Mouse (Mus musculus) liver, postnatal 0 days (tissue): ENCODE measurements at regions not wholly inside any gene's neighbourhood (a gene's known extent, or its start where the extent isn't known, plus 50 kb on each side); places are given as distances from the start of the nearest gene placed in this dataset.

ENCODE experiments used
- CTCF ChIP-seq: sonication (generic); IDR thresholded peaks from 2 replicates; pipeline ENCODE4 v1.5.1; 2016; ENCODE audit warnings: antibody characterized with exemption, low read depth
- EP300 ChIP-seq: IDR thresholded peaks from 2 replicates; pipeline ENCODE4 v1.6.1; 2016; ENCODE audit warnings: antibody characterized with exemption, low read depth, mild to moderate bottlenecking

DNA sequence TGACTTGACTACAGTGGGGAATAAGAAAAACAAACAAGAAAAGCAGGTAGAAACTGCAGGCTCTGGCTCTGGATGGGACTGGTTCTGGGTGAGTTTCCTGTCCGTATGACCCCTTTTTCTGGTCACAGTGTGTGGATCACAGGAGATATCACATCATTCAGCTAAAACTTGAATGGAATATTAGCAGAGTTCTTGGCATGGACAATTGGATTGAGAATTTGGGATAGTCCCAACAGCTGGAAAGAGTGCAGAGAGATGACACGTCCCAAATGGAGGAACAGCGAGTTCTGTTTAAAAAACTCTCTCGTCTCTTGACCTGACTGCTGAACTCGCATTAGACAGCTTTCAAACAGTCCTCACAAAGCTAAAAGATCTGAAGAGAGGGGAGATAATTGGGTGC lies 412.5 kb upstream of the Pmfbp1 start:
- no peak for TF ChIP-seq CTCF
- no peak for TF ChIP-seq EP300
